Mouse (Mus musculus) heart, postnatal 0 days (tissue): ENCODE results near the gene Cldnd2.

ENCODE experiments used
- CTCF ChIP-seq: IDR thresholded peaks from 2 replicates; pipeline ENCODE4 v1.5.1; 2016; ENCODE audit warnings: antibody characterized with exemption, control low read depth, low read depth
- EP300 ChIP-seq: IDR thresholded peaks from 2 replicates; pipeline ENCODE4 v1.6.1; 2016; ENCODE audit warnings: antibody characterized with exemption, low read depth

DNA sequence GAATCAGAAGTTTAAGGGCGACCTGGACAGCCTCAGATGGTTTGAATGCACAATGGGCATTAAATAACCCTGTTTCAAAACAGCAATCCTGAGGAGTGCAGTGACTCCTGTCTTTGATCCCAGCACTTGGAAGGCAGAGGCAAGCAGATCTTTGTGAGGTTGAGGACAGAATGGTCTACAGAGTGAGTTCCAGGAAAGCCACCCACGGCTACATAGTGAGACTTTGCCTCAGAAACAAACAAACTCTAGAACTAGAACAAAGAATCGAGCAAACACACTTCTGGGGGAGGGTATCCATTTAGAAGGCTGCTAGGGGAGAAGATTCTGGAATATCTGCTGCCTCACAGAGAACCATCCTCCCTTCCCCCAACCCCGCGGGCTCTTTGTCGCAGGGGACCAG lies at the start of gene Cldnd2:
- TF ChIP-seq CTCF: no peak
- no peak for TF ChIP-seq EP300
